Mouse (Mus musculus) midbrain, embryonic 16.5 days (tissue): Measurements from ENCODE around the gene Prickle3. TPM values are rescaled to one million over a fixed set of nuclear protein-coding genes. Genes with fewer than 3 reads are reported as not detected.
"Not testable (repeated sequence)": the region's sequence is repeated elsewhere in the genome, so short reads cannot be mapped to it uniquely, and the experiment has no call there.

Experiments used
- ATAC-seq: fragments of 200-750 bp; cut with Nextera tagmentation; 2 replicates; pipeline ENCODE4 v1.8.0; 2017; ENCODE audit warnings: moderate TSS enrichment
- H3K27ac ChIP-seq: fragments of 300-500 bp; sonication (generic); 2 replicates; pipeline ENCODE4 v1.5.1; 2014; ENCODE audit warnings: mild to moderate bottlenecking, low read length, mixed read lengths
- H3K27me3 ChIP-seq: fragments of 300-500 bp; sonication (generic); 2 replicates; pipeline ENCODE4 v1.6.1; 2014; ENCODE audit warnings: low read depth, low read length, mixed read lengths; ENCODE audit not compliant: control insufficient read depth, insufficient read depth
- H3K36me3 ChIP-seq: fragments of 300-500 bp; sonication (generic); 2 replicates; pipeline ENCODE4 v1.6.1; 2014; ENCODE audit warnings: mild to moderate bottlenecking, low read length, moderate library complexity, mixed read lengths; ENCODE audit not compliant: control insufficient read depth, insufficient read depth
- H3K4me1 ChIP-seq: fragments of 300-500 bp; sonication (generic); 2 replicates; pipeline ENCODE4 v1.6.1; 2014; ENCODE audit warnings: mild to moderate bottlenecking, low read length, mixed read lengths; ENCODE audit not compliant: control insufficient read depth, insufficient read depth
- H3K4me2 ChIP-seq: fragments of 300-500 bp; sonication (generic); 2 replicates; pipeline ENCODE4 v1.6.1; 2014; ENCODE audit warnings: mild to moderate bottlenecking, low read length, mixed read lengths
- H3K4me3 ChIP-seq: fragments of 300-500 bp; sonication (generic); 2 replicates; pipeline ENCODE4 v1.5.1; 2014; ENCODE audit warnings: low read depth, mild to moderate bottlenecking, low read length, moderate library complexity, mixed read lengths
- H3K9ac ChIP-seq: fragments of 300-500 bp; sonication (generic); 2 replicates; pipeline ENCODE4 v1.6.1; 2014; ENCODE audit warnings: low read depth, low read length, mixed read lengths
- H3K9me3 ChIP-seq: fragments of 300-500 bp; sonication (generic); replicated peaks from 2 replicates; pipeline ENCODE4 v1.6.1; 2014; ENCODE audit warnings: mild to moderate bottlenecking, low read length, mixed read lengths; ENCODE audit not compliant: control insufficient read depth, poor library complexity, severe bottlenecking
- WGBS: fragments of 180-500 bp; shearing (Covaris S2); extraction: QIAGEN DNeasy Blood & Tissue Kit; methylation state at CpG from one replicate; pipeline ENCODE4 v1.1.7; 2014; 5-methylcytosine and 5-hydroxymethylcytosine counted together
- polyA plus RNA-seq: library from polyadenylated mRNA; unstranded; fragments of >200 nt; fragmentation: Nextera tagmentation; extraction: Ambion mirVana; gene quantifications from 2 replicates; pipeline ENCODE4 v1.2.1, GENCODE M21; 2015

Gene Prickle3
- polyA plus RNA-seq, 1 experiment from 2014 or later = 1.9 TPM

- ATAC-seq = peak; percentile 98
- H3K9ac ChIP-seq, H3K4me1 ChIP-seq, H3K27ac ChIP-seq, H3K27me3 ChIP-seq, H3K9me3 ChIP-seq, H3K36me3 ChIP-seq: not testable (repeated sequence)
- WGBS = 26% methylated on average over 35 of the region's 60 CpGs
- H3K4me3 ChIP-seq = peak within 1 kb of the TSS; percentile 34
- peak within 1 kb of the TSS; percentile 43 for H3K4me2 ChIP-seq
Measured at GRCm38 (mm10) chrX:7714135-7714899, 57.3 kb downstream of the Prickle3 start, which contains the start of gene Wdr45. Wdr45 (plus strand) TSS chrX:7714333.

GRCm38 (mm10) chrX:7716058-7716457 is 59.0 kb downstream of the Prickle3 start:
- 28% methylated on average over 1 of the region's 1 CpGs for WGBS
- not testable (repeated sequence) for H3K27me3 ChIP-seq, H3K9me3 ChIP-seq, ATAC-seq, H3K4me2 ChIP-seq, H3K9ac ChIP-seq, H3K4me1 ChIP-seq, H3K27ac ChIP-seq, H3K4me3 ChIP-seq, H3K36me3 ChIP-seq

Other genes starting within 250 kb of the Prickle3 start
- gene Foxp3, start 83.6 kb upstream of the Prickle3 start, polyA plus RNA-seq = 0.15 TPM in 1 of 2 replicates, not detected in the other
- gene Ppp1r3f, start 83.0 kb upstream of the Prickle3 start, polyA plus RNA-seq = 7.6 and 7.8 TPM in 2 replicates
- 29.8 and 30.9 TPM in 2 replicates for gene Ccdc22, start 51.7 kb upstream of the Prickle3 start, polyA plus RNA-seq
- 0.22 and 0.49 TPM in 2 replicates for gene Cacna1f, start 50.2 kb upstream of the Prickle3 start, polyA plus RNA-seq
- gene Syp, start 18.8 kb upstream of the Prickle3 start, polyA plus RNA-seq = 197 and 246 TPM in 2 replicates
- 13.9 and 18.3 TPM in 2 replicates for gene Plp2, start 14.1 kb downstream of the Prickle3 start, polyA plus RNA-seq
- 0.10 and 0.13 TPM in 2 replicates for gene Magix, start 24.0 kb downstream of the Prickle3 start, polyA plus RNA-seq
- 49.0 and 49.9 TPM in 2 replicates for gene Gpkow, start 39.9 kb downstream of the Prickle3 start, polyA plus RNA-seq
- 29.9 and 30.8 TPM in 2 replicates for gene Wdr45, start 57.1 kb downstream of the Prickle3 start, polyA plus RNA-seq
- gene Gm45208, start 65.0 kb downstream of the Prickle3 start, polyA plus RNA-seq = not detected in 2 replicates
- gene Praf2, start 71.2 kb downstream of the Prickle3 start, polyA plus RNA-seq = 132 and 139 TPM in 2 replicates
- gene Ccdc120, start 93.6 kb downstream of the Prickle3 start, polyA plus RNA-seq = 71.6 and 76.4 TPM in 2 replicates
- gene Tfe3, start 105.3 kb downstream of the Prickle3 start, polyA plus RNA-seq = 19.0 and 23.3 TPM in 2 replicates
- 73.1 and 73.9 TPM in 2 replicates for gene Gripap1, start 132.5 kb downstream of the Prickle3 start, polyA plus RNA-seq
- gene Kcnd1, start 165.0 kb downstream of the Prickle3 start, polyA plus RNA-seq = 3.3 and 3.8 TPM in 2 replicates
- 41.8 and 42.0 TPM in 2 replicates for gene Otud5, start 184.1 kb downstream of the Prickle3 start, polyA plus RNA-seq
- gene Pim2, start 221.0 kb downstream of the Prickle3 start, polyA plus RNA-seq = 23.6 and 27.2 TPM in 2 replicates
- gene Slc35a2, start 226.8 kb downstream of the Prickle3 start, polyA plus RNA-seq = 44.9 and 45.2 TPM in 2 replicates
- 228 and 250 TPM in 2 replicates for gene Pqbp1, start 242.0 kb downstream of the Prickle3 start, polyA plus RNA-seq
- 166 and 167 TPM in 2 replicates for gene Timm17b, start 242.1 kb downstream of the Prickle3 start, polyA plus RNA-seq